Mouse (Mus musculus) liver, embryonic 14.5 days (tissue): ENCODE measurements around the gene Rtbdn. TPM values are rescaled to one million over a fixed set of nuclear protein-coding genes. Genes with fewer than 3 reads are reported as not detected.

Experiments
- ATAC-seq: fragments of 200-750 bp; cut with Nextera tagmentation; 2 replicates; pipeline ENCODE4 v1.8.0; 2017; ENCODE audit warnings: moderate number of reproducible peaks, mild to moderate bottlenecking, moderate library complexity; ENCODE audit not compliant: insufficient read depth
- DNase-seq, 3 experiments: peaks; one replicate each; pipeline ENCODE4 v3.0.0-alpha.2; 2012 to 2013; ENCODE audit warnings: low read depth in 3 of 3, low spot score in 3 of 3
- H3K27ac ChIP-seq: fragments of 300-500 bp; sonication (generic); 2 replicates; pipeline ENCODE4 v1.5.1; 2014; ENCODE audit warnings: moderate library complexity, mild to moderate bottlenecking, control low read depth, inconsistent platforms
- H3K27me3 ChIP-seq: fragments of 300-500 bp; sonication (generic); 2 replicates; pipeline ENCODE4 v1.6.1; 2014; ENCODE audit warnings: mild to moderate bottlenecking, low read length, moderate library complexity; ENCODE audit not compliant: control insufficient read depth, insufficient read depth
- H3K36me3 ChIP-seq: fragments of 300-500 bp; sonication (generic); replicated peaks from 2 replicates; pipeline ENCODE4 v1.6.1; 2014; ENCODE audit warnings: low read depth; ENCODE audit not compliant: control insufficient read depth, insufficient read depth
- H3K4me1 ChIP-seq, 2 experiments: fragments of 200-500 bp in 1 of 2; fragments of 300-500 bp in 1 of 2; sonication (generic) in 1 of 2; replicated peaks; 2 replicates each; pipeline ENCODE4 v1.6.1; 2012 to 2014; ENCODE audit warnings: antibody characterized with exemption in 1 of 2, inconsistent platforms in 1 of 2, low read length in 1 of 2; ENCODE audit not compliant: control insufficient read depth in 2 of 2, insufficient read depth in 2 of 2
- H3K4me2 ChIP-seq: fragments of 300-500 bp; sonication (generic); 2 replicates; pipeline ENCODE4 v1.6.1; 2014; ENCODE audit warnings: low read depth, mild to moderate bottlenecking, control low read depth, moderate library complexity
- H3K4me3 ChIP-seq, 2 experiments: fragments of 200-500 bp in 1 of 2; fragments of 300-500 bp in 1 of 2; sonication (generic) in 1 of 2; 2 replicates each; pipeline ENCODE4 v1.5.1; 2012 to 2014; ENCODE audit warnings: low read depth in 2 of 2, low read length in 2 of 2, mild to moderate bottlenecking in 2 of 2, control low read depth in 1 of 2, inconsistent platforms in 1 of 2, moderate library complexity in 1 of 2; ENCODE audit not compliant: insufficient read depth in 1 of 2
- H3K9ac ChIP-seq: fragments of 300-500 bp; sonication (generic); replicated peaks from 2 replicates; pipeline ENCODE4 v1.6.1; 2014; ENCODE audit warnings: mild to moderate bottlenecking, control low read depth, moderate library complexity
- H3K9me3 ChIP-seq: fragments of 300-500 bp; sonication (generic); 2 replicates; pipeline ENCODE4 v1.6.1; 2016; ENCODE audit warnings: low read length, mixed read lengths; ENCODE audit not compliant: control insufficient read depth
- CTCF ChIP-seq: IDR thresholded peaks from 2 replicates; pipeline ENCODE4 v1.5.1; 2016; ENCODE audit warnings: antibody characterized with exemption, low read depth, control low read depth
- EP300 ChIP-seq: IDR thresholded peaks from 2 replicates; pipeline ENCODE4 v1.6.1; 2016; ENCODE audit warnings: antibody characterized with exemption, low read depth
- WGBS: fragments of 180-500 bp; shearing (Covaris S2); extraction: QIAGEN DNeasy Blood & Tissue Kit; methylation state at CpG from one replicate; pipeline ENCODE4 v1.1.7; 2014; ENCODE audit not compliant: insufficient replicate concordance; 5-methylcytosine and 5-hydroxymethylcytosine counted together
- polyA plus RNA-seq, 2 experiments: library from polyadenylated mRNA; depleted of rRNA in 1 of 2; stranded (reverse) in 1 of 2; unstranded in 1 of 2; fragments of >200 nt; fragmentation: Nextera tagmentation in 1 of 2; extraction: Ambion mirVana in 1 of 2; gene quantifications; 2 replicates each; pipeline versions ENCODE4 v1.2.1 to v1.2.3; 2012 to 2014

Gene Rtbdn
- polyA plus RNA-seq, 2 experiments, result not detected

- Histone ChIP-seq H3K9ac (no peak overlapping the region), H3K4me2 (peak overlapping the region; percentile 27; the same call in 1 of the 2 replicates), H3K4me1 (no peaks in the 10 kb centered on the region), H3K36me3 (no peaks in the 10 kb centered on the region), H3K4me3 (no peak overlapping the region), H3K27ac (no peak overlapping the region), H3K27me3 (peaks cover 31% of the 10 kb centered on the region), H3K9me3 (no peaks in the 10 kb centered on the region)
- DNase-seq (no peak), ATAC-seq (0 out of 2 replicates have a peak, but pooled peaks have one; percentile 47)
- peak; percentile 92 for TF ChIP-seq CTCF
- no peak for TF ChIP-seq EP300
- WGBS, result 6% methylated on average over 52 of the region's 52 CpGs
Observed at GRCm38 (mm10) chr8:84928456-84929306, 18.1 kb upstream of the Rtbdn start.

- ATAC-seq (no peak), DNase-seq (no peak)
- Histone ChIP-seq H3K4me2 (no peak overlapping the region), H3K4me3 (no peak overlapping the region), H3K27ac (no peak overlapping the region), H3K27me3 (peaks cover 50% of the 10 kb centered on the region), H3K36me3 (no peaks in the 10 kb centered on the region), H3K9me3 (no peaks in the 10 kb centered on the region), H3K4me1 (peaks cover 0 to 2% of the 10 kb centered on the region in 2 experiments; a peak in 1 of 4 replicates), H3K9ac (no peak overlapping the region)
- WGBS, result 78% methylated on average over 13 of the region's 13 CpGs
- no peak for TF ChIP-seq CTCF
- TF ChIP-seq EP300, result no peak
Observed at GRCm38 (mm10) chr8:84930582-84930981, 16.2 kb upstream of the Rtbdn start.

GRCm38 (mm10) chr8:84933767-84934559 is 12.8 kb upstream of the Rtbdn start:
- 66% methylated on average over 16 of the region's 16 CpGs for WGBS
- Histone ChIP-seq H3K27ac (no peak overlapping the region), H3K9me3 (no peaks in the 10 kb centered on the region), H3K36me3 (no peaks in the 10 kb centered on the region), H3K27me3 (peaks cover 81% of the 10 kb centered on the region), H3K4me2 (no peak overlapping the region), H3K9ac (no peak overlapping the region), H3K4me1 (peaks cover 5 to 7% of the 10 kb centered on the region in 2 experiments), H3K4me3 (no peak overlapping the region)
- DNase-seq (no peak), ATAC-seq (no peak)
- TF ChIP-seq EP300 (no peak), CTCF (no peak)

GRCm38 (mm10) chr8:84934860-84935259 is 11.9 kb upstream of the Rtbdn start:
- ATAC-seq (no peak), DNase-seq (no peak)
- TF ChIP-seq CTCF, result no peak
- no peak for TF ChIP-seq EP300
- Histone ChIP-seq H3K9me3 (no peaks in the 10 kb centered on the region), H3K36me3 (no peaks in the 10 kb centered on the region), H3K9ac (no peak overlapping the region), H3K4me3 (no peak overlapping the region), H3K4me1 (peaks cover 5 to 7% of the 10 kb centered on the region in 2 experiments), H3K4me2 (no peak overlapping the region), H3K27ac (no peak overlapping the region), H3K27me3 (peaks cover 75% of the 10 kb centered on the region)
- WGBS, result 2% methylated on average over 15 of the region's 15 CpGs

- DNase-seq (no peak), ATAC-seq (no peak)
- no peak for TF ChIP-seq EP300
- no peak for TF ChIP-seq CTCF
- H3K9ac ChIP-seq, result no peak overlapping the region
- no peaks in the 10 kb centered on the region for H3K9me3 ChIP-seq
- no peak overlapping the region for H3K4me2 ChIP-seq
- WGBS, result 3% methylated on average over 14 of the region's 14 CpGs
- H3K4me3 ChIP-seq, result no peak overlapping the region
- H3K27me3 ChIP-seq, result peaks cover 69% of the 10 kb centered on the region
- H3K27ac ChIP-seq, result no peak overlapping the region
- H3K4me1 ChIP-seq, result peaks cover 5 to 7% of the 10 kb centered on the region in 2 experiments
- H3K36me3 ChIP-seq, result no peaks in the 10 kb centered on the region
Observed at GRCm38 (mm10) chr8:84935489-84935888, 11.3 kb upstream of the Rtbdn start.
